Mouse (Mus musculus): ENCODE data around the gene Pak3. TPM values are rescaled to one million over a fixed set of nuclear protein-coding genes. Genes with fewer than 3 reads are reported as not detected.

The Pak3 gene
- polyA plus RNA-seq, 1 experiment from 2014 or later: 4.9 TPM

DNA sequence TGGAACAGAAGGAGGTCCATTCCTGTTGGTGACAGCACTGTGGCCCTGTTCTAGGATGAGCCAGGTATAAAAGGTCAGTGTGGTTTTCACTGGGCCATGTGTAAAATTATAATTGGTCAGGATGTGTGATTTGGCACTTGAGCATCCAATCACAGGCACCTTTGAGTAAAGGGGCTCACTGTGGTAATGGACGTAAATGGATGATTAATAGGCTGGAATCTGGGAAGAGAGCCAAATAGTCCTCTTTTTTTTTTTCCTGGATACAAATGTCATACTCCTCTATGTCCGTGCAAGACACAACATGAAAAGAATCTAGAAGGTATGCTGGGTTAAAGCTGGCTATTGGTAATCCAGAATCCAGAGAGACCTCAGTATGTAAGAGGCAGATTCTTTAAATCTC, 147.4 kb downstream of the Pak3 start:
- peaks cover 10% of the 10 kb centered on the region; the same call in 1 of the 2 replicates for H3K27me3 ChIP-seq (replicated peaks)
- H3K4me2 ChIP-seq: no peak overlapping the region
- no peaks in the 10 kb centered on the region for H3K36me3 ChIP-seq
- no peak overlapping the region for H3K4me3 ChIP-seq
- no peak overlapping the region for H3K9ac ChIP-seq
- no peak for ATAC-seq (ENCODE audit: extremely low read depth, insufficient number of reproducible peaks, low FRiP score, low TSS enrichment)
- WGBS: 33% methylated on average over 2 of the region's 2 CpGs
- H3K27ac ChIP-seq (replicated peaks): no peak overlapping the region
- no peaks in the 10 kb centered on the region for H3K4me1 ChIP-seq
- H3K9me3 ChIP-seq: no peaks in the 10 kb centered on the region

DNA sequence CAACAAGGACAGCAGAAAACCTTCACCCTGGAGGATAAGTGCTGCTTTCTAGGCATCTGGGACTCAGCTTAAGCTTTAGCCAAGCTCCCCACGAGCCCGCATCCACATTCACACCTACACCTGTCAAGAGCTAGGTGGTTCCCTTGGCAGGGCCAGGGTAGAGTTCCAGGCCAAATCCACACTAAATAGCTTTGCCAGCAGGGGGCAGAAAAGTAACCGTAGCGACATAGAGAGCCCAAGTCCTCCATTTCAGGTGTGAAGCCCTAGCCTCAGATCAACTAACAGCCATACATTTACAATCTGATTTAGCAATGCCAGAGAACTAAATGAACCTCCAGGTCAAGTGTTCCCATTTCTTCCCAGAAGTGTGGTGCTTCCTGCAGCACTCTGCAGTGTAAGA, 148.6 kb downstream of the Pak3 start:
- ATAC-seq (ENCODE audit: extremely low read depth, insufficient number of reproducible peaks, low FRiP score, low TSS enrichment): no peak
- Histone ChIP-seq H3K4me3 (no peak overlapping the region), H3K9ac (no peak overlapping the region), H3K36me3 (no peaks in the 10 kb centered on the region), H3K4me1 (no peaks in the 10 kb centered on the region), H3K27ac (replicated peaks) (no peak overlapping the region), H3K9me3 (no peaks in the 10 kb centered on the region), H3K27me3 (replicated peaks) (peaks cover 10% of the 10 kb centered on the region; the same call in 1 of the 2 replicates), H3K4me2 (no peak overlapping the region)
- WGBS: 26% methylated on average over 4 of the region's 4 CpGs

DNA sequence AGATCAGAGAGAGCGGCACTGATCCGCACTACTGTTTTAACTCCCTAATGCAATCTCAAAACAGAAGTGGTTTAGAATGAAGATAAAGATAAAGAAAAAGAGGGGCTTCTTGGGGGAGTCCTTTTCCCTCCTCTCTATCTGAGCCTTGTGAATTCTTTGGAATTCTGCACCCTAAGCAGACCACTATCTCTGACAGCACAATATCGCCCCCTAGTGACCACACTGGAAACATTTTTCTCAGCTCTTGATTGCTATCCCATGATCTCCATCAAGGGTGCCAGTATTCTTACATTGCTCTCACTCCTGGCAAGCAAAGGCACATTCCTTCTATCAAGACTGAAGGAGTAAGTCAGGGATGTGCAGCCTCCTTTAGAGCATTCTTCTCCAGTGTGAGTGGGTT, 149.9 kb downstream of the Pak3 start:
- peaks cover 8% of the 10 kb centered on the region; the same call in 1 of the 2 replicates for H3K27me3 ChIP-seq (replicated peaks)
- no peaks in the 10 kb centered on the region for H3K4me1 ChIP-seq
- 36% methylated on average over 3 of the region's 3 CpGs for WGBS
- H3K27ac ChIP-seq (replicated peaks): no peak overlapping the region
- no peak overlapping the region for H3K4me3 ChIP-seq
- no peak overlapping the region for H3K9ac ChIP-seq
- no peak for ATAC-seq (ENCODE audit: extremely low read depth, insufficient number of reproducible peaks, low FRiP score, low TSS enrichment)
- no peaks in the 10 kb centered on the region for H3K36me3 ChIP-seq
- H3K4me2 ChIP-seq: no peak overlapping the region
- H3K9me3 ChIP-seq: no peaks in the 10 kb centered on the region

DNA sequence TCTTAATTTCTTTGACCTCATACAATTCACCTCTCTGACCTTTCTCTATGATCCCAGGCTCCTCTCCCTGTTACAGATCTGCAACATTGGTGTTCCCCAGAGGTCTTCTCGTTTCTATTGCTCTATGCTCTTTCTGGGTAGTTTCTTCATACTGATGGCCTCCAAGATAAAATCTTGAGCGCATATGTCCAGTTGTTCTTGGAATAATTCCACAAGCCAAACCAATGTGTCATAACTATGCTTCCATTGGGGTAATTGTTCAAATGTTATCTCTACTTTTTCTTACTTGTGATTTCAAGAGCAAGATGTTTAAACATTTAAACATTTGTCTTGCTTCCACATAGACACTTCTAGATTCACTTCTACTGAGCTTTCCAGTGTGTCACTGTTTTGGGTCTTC, 160.2 kb downstream of the Pak3 start:
- Histone ChIP-seq H3K4me3 (no peak overlapping the region), H3K27ac (replicated peaks) (no peak overlapping the region), H3K36me3 (no peaks in the 10 kb centered on the region), H3K27me3 (replicated peaks) (no peaks in the 10 kb centered on the region), H3K9ac (no peak overlapping the region), H3K4me2 (no peak overlapping the region), H3K4me1 (no peaks in the 10 kb centered on the region), H3K9me3 (no peaks in the 10 kb centered on the region)
- WGBS: 60% methylated on average over 2 of the region's 2 CpGs
- no peak for ATAC-seq (ENCODE audit: extremely low read depth, insufficient number of reproducible peaks, low FRiP score, low TSS enrichment)

DNA sequence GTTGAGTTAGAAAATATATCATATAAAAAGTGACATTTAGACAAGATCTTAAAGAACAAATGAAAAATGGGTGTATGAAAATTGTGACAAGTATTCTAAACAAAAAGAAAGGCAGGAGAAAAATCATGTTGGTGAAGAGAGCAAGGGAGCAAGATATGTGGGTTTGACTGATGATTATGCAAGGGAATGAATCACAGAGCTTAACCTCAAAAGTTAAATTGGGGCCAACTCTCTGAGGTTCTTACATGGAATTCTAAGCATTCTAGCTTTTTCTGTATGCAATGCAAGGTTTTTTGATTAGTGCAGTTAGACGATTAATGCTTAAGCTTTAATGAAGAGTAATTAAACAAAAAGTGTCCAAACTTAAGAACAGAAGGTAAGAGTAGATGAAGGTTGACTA, 203.9 kb downstream of the Pak3 start:
- Histone ChIP-seq H3K27ac (replicated peaks) (no peak overlapping the region), H3K9me3 (no peaks in the 10 kb centered on the region), H3K27me3 (replicated peaks) (no peaks in the 10 kb centered on the region), H3K36me3 (no peaks in the 10 kb centered on the region), H3K4me3 (no peak overlapping the region), H3K4me2 (no peak overlapping the region), H3K9ac (no peak overlapping the region), H3K4me1 (no peaks in the 10 kb centered on the region)
- WGBS: 79% methylated on average over 1 of the region's 1 CpGs
- no peak for ATAC-seq (ENCODE audit: extremely low read depth, insufficient number of reproducible peaks, low FRiP score, low TSS enrichment)

- no peaks in the 10 kb centered on the region for H3K27me3 ChIP-seq (replicated peaks)
- H3K4me1 ChIP-seq: no peaks in the 10 kb centered on the region
- 74% methylated on average over 3 of the region's 3 CpGs for WGBS
- H3K4me2 ChIP-seq: no peak overlapping the region
- no peaks in the 10 kb centered on the region for H3K36me3 ChIP-seq
- no peak overlapping the region for H3K4me3 ChIP-seq
- H3K9ac ChIP-seq: no peak overlapping the region
- H3K9me3 ChIP-seq: no peaks in the 10 kb centered on the region
- no peak overlapping the region for H3K27ac ChIP-seq (replicated peaks)
- no peak for ATAC-seq (ENCODE audit: extremely low read depth, insufficient number of reproducible peaks, low FRiP score, low TSS enrichment)
Observed at GRCm38 (mm10) chrX:143725411-143725810, 207.0 kb downstream of the Pak3 start.

DNA sequence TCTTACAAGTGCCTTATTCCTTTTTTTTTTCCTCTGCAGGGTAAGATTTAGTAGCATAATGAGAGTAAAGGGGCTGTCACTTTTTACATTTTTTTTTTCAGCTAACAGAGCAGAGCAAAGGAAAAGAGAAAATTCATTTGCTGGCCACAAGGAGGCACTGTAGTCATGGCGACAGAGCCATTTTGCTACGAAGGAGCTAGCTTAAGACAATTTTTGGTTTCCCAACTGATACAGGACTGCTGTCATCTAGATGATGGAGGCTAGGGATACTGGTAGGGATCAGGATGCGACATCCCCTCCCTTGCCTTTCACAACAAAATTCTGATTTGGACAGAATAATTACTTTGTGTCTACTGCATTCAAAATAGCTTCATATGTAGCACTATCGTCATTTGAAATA, 217.6 kb downstream of the Pak3 start:
- no peak overlapping the region for H3K9ac ChIP-seq
- H3K4me1 ChIP-seq: no peaks in the 10 kb centered on the region
- H3K27ac ChIP-seq (replicated peaks): no peak overlapping the region
- no peaks in the 10 kb centered on the region for H3K9me3 ChIP-seq
- H3K4me3 ChIP-seq: no peak overlapping the region
- 37% methylated on average over 4 of the region's 4 CpGs for WGBS
- no peak for ATAC-seq (ENCODE audit: extremely low read depth, insufficient number of reproducible peaks, low FRiP score, low TSS enrichment)
- no peak overlapping the region for H3K4me2 ChIP-seq
- no peaks in the 10 kb centered on the region for H3K36me3 ChIP-seq
- no peaks in the 10 kb centered on the region for H3K27me3 ChIP-seq (replicated peaks)

GRCm38 (mm10) chrX:143739171-143739570, 220.8 kb downstream of the Pak3 start:
- Histone ChIP-seq H3K27me3 (replicated peaks) (no peaks in the 10 kb centered on the region), H3K4me2 (no peak overlapping the region), H3K36me3 (no peaks in the 10 kb centered on the region), H3K9me3 (no peaks in the 10 kb centered on the region), H3K9ac (no peak overlapping the region), H3K4me3 (no peak overlapping the region), H3K27ac (replicated peaks) (no peak overlapping the region), H3K4me1 (no peaks in the 10 kb centered on the region)
- 12% methylated on average over 2 of the region's 2 CpGs for WGBS
- no peak for ATAC-seq (ENCODE audit: extremely low read depth, insufficient number of reproducible peaks, low FRiP score, low TSS enrichment)

DNA sequence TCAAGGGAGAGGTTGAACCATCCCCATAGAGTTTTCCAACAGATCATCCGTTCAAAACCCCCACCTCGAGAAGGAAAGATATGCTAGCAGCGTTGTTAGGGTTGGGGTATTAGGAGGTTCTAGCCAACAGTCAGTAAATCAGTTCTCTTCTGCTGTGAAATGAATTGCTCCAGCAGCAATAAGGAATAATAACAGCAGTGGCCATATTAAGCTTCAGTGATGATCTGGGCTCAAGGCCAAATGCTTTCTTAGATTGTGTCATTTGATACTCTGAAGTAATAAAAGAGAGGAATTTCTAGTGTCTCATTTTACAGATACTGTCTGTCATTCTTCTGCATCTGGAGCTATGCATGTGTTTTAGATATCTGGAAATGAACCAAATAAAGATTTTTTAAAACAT, 244.2 kb downstream of the Pak3 start:
- no peaks in the 10 kb centered on the region for H3K9me3 ChIP-seq
- H3K36me3 ChIP-seq: no peaks in the 10 kb centered on the region
- H3K4me1 ChIP-seq: no peaks in the 10 kb centered on the region
- 59% methylated on average over 3 of the region's 3 CpGs for WGBS
- no peak overlapping the region for H3K27ac ChIP-seq (replicated peaks)
- no peak overlapping the region for H3K9ac ChIP-seq
- ATAC-seq (ENCODE audit: extremely low read depth, insufficient number of reproducible peaks, low FRiP score, low TSS enrichment): no peak
- no peak overlapping the region for H3K4me2 ChIP-seq
- no peak overlapping the region for H3K4me3 ChIP-seq
- no peaks in the 10 kb centered on the region for H3K27me3 ChIP-seq (replicated peaks)

DNA sequence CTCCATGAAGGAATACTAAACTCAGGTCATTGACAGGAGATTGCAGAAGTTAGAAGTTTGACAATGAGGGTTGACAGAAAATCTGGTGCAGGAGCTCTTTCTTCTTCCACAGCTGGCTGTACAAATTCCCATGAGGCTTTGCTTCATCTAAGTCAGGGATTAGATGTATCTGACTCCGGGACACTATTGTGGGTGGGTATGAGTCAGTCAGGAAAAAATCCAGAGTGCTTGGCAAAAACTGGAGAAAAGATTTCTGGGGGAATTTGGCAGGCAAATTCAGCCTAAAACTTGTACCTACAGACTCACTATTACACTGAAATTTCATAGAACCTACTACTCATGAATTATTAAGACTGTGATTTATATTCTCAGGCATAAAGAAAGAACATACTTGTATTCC, 297.6 kb downstream of the Pak3 start:
- H3K4me1 ChIP-seq: no peaks in the 10 kb centered on the region
- 56% methylated on average over 1 of the region's 1 CpGs for WGBS
- no peak overlapping the region for H3K4me3 ChIP-seq
- no peaks in the 10 kb centered on the region for H3K27me3 ChIP-seq (replicated peaks)
- ATAC-seq (ENCODE audit: extremely low read depth, insufficient number of reproducible peaks, low FRiP score, low TSS enrichment): no peak
- H3K27ac ChIP-seq (replicated peaks): no peak overlapping the region
- H3K4me2 ChIP-seq: no peak overlapping the region
- peaks cover 11% of the 10 kb centered on the region for H3K36me3 ChIP-seq
- no peaks in the 10 kb centered on the region for H3K9me3 ChIP-seq
- H3K9ac ChIP-seq: no peak overlapping the region

GRCm38 (mm10) chrX:143818961-143819360, 300.6 kb downstream of the Pak3 start:
- no peak overlapping the region for H3K4me2 ChIP-seq
- no peak overlapping the region for H3K27ac ChIP-seq (replicated peaks)
- no peak for ATAC-seq (ENCODE audit: extremely low read depth, insufficient number of reproducible peaks, low FRiP score, low TSS enrichment)
- H3K9me3 ChIP-seq: no peaks in the 10 kb centered on the region
- H3K4me3 ChIP-seq: no peak overlapping the region
- H3K9ac ChIP-seq: no peak overlapping the region
- WGBS: 77% methylated on average over 2 of the region's 2 CpGs
- H3K4me1 ChIP-seq: no peaks in the 10 kb centered on the region
- H3K36me3 ChIP-seq: no peaks in the 10 kb centered on the region
- H3K27me3 ChIP-seq (replicated peaks): no peaks in the 10 kb centered on the region

DNA sequence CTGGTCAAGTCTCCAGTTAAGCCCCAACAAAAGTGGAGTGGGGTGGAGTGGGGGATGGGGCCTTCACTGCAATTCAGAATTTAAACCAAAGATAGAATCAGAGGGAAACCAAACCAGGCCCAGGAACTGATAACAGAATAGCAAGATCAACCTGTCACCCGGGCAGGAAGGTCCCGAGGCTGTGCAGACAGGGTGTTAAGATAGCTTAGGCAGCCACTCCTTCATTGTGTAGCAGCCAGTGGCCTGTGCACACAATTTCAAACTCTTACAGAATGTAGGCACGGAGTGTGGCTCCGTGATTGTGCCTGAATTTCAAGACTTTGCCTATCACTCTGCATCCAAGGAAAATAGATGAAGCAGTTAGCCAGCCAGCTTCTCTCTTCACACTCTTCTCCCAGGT, 308.1 kb downstream of the Pak3 start:
- peaks cover 12% of the 10 kb centered on the region; the same call in 1 of the 2 replicates for H3K4me1 ChIP-seq
- ATAC-seq (ENCODE audit: extremely low read depth, insufficient number of reproducible peaks, low FRiP score, low TSS enrichment): no peak
- 23% methylated on average over 4 of the region's 4 CpGs for WGBS
- peak overlapping the region; percentile 75 for H3K9ac ChIP-seq
- H3K4me2 ChIP-seq: peak overlapping the region; percentile 64
- H3K4me3 ChIP-seq: peak overlapping the region; percentile 55
- H3K27ac ChIP-seq (replicated peaks): peak overlapping the region; percentile 66
- no peaks in the 10 kb centered on the region for H3K36me3 ChIP-seq
- no peaks in the 10 kb centered on the region for H3K9me3 ChIP-seq
- no peaks in the 10 kb centered on the region for H3K27me3 ChIP-seq (replicated peaks)
